In genomic region chr15:25791660-25792353, GRCm38 (mm10) we compare ENCODE assay signal across 10 mouse cellular contexts. TPM values are rescaled to one million over a fixed set of nuclear protein-coding genes. Genes with fewer than 3 reads are reported as not detected.
DNase-seq lines count a peak whose midpoint lies in the region; ATAC-seq lines count a peak whose summit lies in the region.
"Had no signal": no experiment of that assay in that cellular context is flagged by ENCODE, and none has a peak within 500 bp of the region (broad histone marks: within the 10 kb centered on the region; RNA-seq: fewer than 3 reads in every experiment).

No protein-coding gene starts in this region.

- intact Hi-C loops in heart, postnatal 25 days (cut with DNase I): loop anchor here (5.0 kb wide), 2 partner anchors 60 to 365 kb away; no protein-coding TSS in a partner anchor
- intact Hi-C loops in left cerebral cortex, postnatal 36 days (cut with DNase I): loop anchor here (2.0 kb wide), 2 partner anchors 17 to 59 kb away; no protein-coding TSS in a partner anchor

- ATAC-seq in lung, embryonic 16.5 days (ENCODE audit: low read depth): peak; percentile 75
- no peak for ATAC-seq in erythroid progenitor cell, adult 5-6 weeks (replicated peaks; ENCODE audit: low FRiP score, poor library complexity, severe bottlenecking)

- 74% methylated on average over 8 of the region's 8 CpGs for WGBS in lung, embryonic 16.5 days

- peaks cover 52% of the 10 kb centered on the region for H3K36me3 ChIP-seq in lung, embryonic 16.5 days (ENCODE audit: control insufficient read depth, insufficient read depth, low read length)

- no peaks in the 10 kb centered on the region for H3K27me3 ChIP-seq in lung, embryonic 16.5 days (ENCODE audit: control insufficient read depth, insufficient read depth, low read depth, low read length)
- H3K27me3 ChIP-seq: embryonic facial prominence, embryonic 15.5 days; limb, embryonic 13.5 days had no signal

- no peaks in the 10 kb centered on the region for H3K9me3 ChIP-seq in lung, embryonic 16.5 days (ENCODE audit: control insufficient read depth, low read length)
- H3K9me3 ChIP-seq: embryonic facial prominence, embryonic 15.5 days; limb, embryonic 13.5 days had no signal

- H3K9ac ChIP-seq in lung, embryonic 16.5 days (ENCODE audit: low read length): no peak overlapping the region
- H3K9ac ChIP-seq: embryonic facial prominence, embryonic 15.5 days; limb, embryonic 13.5 days had no signal

- H3K27ac ChIP-seq in lung, embryonic 16.5 days (ENCODE audit: low read length): 0 out of 2 replicates have a peak overlapping the region, but pooled peaks have one; percentile 5
- H3K27ac ChIP-seq: embryonic facial prominence, embryonic 15.5 days had no signal

- no peak overlapping the region for H3K4me3 ChIP-seq in lung, embryonic 16.5 days (ENCODE audit: low read length)
- H3K4me3 ChIP-seq: embryonic facial prominence, embryonic 15.5 days; limb, embryonic 13.5 days had no signal

- peak; percentile 96 for DNase-seq in heart, adult 11 months
- no peak for DNase-seq in heart, postnatal 25 days (ENCODE audit: low spot score)
- DNase-seq in thymus, postnatal 4 days: peak; percentile 38
- DNase-seq in thymus, postnatal 25 days: no peak
- DNase-seq in left cerebral cortex, postnatal 36 days (ENCODE audit: low spot score in 2 of 2): no peak
- DNase-seq in right cerebral cortex, adult 2 months (ENCODE audit: low spot score in 2 of 2): no peak

- H3K4me1 ChIP-seq in lung, embryonic 16.5 days (replicated peaks; ENCODE audit: control insufficient read depth, insufficient read depth, low read length): no peaks in the 10 kb centered on the region

- no peak overlapping the region for H3K4me2 ChIP-seq in lung, embryonic 16.5 days (ENCODE audit: low read depth, low read length)
- H3K4me2 ChIP-seq: embryonic facial prominence, embryonic 15.5 days; limb, embryonic 13.5 days had no signal

RNA-seq across cellular contexts. Expression of gene Retreg1, which starts 51.2 kb away (rescaled TPM):
- 100 to 1,000 TPM; 206 to 227 TPM for total RNA-seq in heart, postnatal 25 days (2021)
- 13.3 and 13.6 TPM in 2 replicates for polyA plus RNA-seq in lung, embryonic 16.5 days (2015; fragmentation: Nextera tagmentation; extraction: Ambion mirVana)
- total RNA-seq in erythroid progenitor cell, adult 5-6 weeks (2015; ENCODE audit: low replicate concordance): 17.3 and 25.6 TPM in 2 replicates
- total RNA-seq in erythroid progenitor cell, adult 5-6 weeks (2017; ENCODE audit: low replicate concordance): 9.4 and 13.4 TPM in 2 replicates
- 10 to 100 TPM; 32.2 to 34.2 TPM for total RNA-seq in left cerebral cortex, postnatal 36 days (2021)

Comparison
In these comparisons a context has a peak if more than half of its experiments do, and no peak if none do; other contexts are left out.
1. DNase-seq: peak in heart, adult 11 months (single experiment) and thymus, postnatal 4 days (single experiment); none in heart, postnatal 25 days (single experiment), thymus, postnatal 25 days (single experiment), left cerebral cortex, postnatal 36 days (0 of 2) and right cerebral cortex, adult 2 months (0 of 2).
2. RNA of gene Retreg1, which starts 51.2 kb away (total RNA-seq): 206 to 227 TPM in heart, postnatal 25 days; 32.2 to 34.2 TPM in left cerebral cortex, postnatal 36 days and 9.4 to 25.6 TPM in erythroid progenitor cell, adult 5-6 weeks; every median in the first group is over 4 times any median in the second.